Mouse (Mus musculus) hindbrain, embryonic 10.5 days (tissue): Measurements from ENCODE around the gene Ddc. TPM values are rescaled to one million over a fixed set of nuclear protein-coding genes. Genes with fewer than 3 reads are reported as not detected.

Experiments used
- DNase-seq: peaks from one replicate; pipeline ENCODE4 v3.0.0-alpha.2; 2017; ENCODE audit warnings: low spot score
- H3K27ac ChIP-seq: fragments of 300-500 bp; sonication (generic); 2 replicates; pipeline ENCODE4 v1.5.1; 2016; ENCODE audit warnings: mild to moderate bottlenecking, moderate library complexity
- H3K27me3 ChIP-seq: fragments of 300-500 bp; sonication (generic); 2 replicates; pipeline ENCODE4 v1.6.1; 2016; ENCODE audit warnings: mild to moderate bottlenecking; ENCODE audit not compliant: poor library complexity, insufficient read depth, severe bottlenecking
- H3K36me3 ChIP-seq: fragments of 300-500 bp; sonication (generic); 2 replicates; pipeline ENCODE4 v1.6.1; 2016; ENCODE audit warnings: mild to moderate bottlenecking, moderate library complexity
- H3K4me1 ChIP-seq: fragments of 300-500 bp; sonication (generic); replicated peaks from 2 replicates; pipeline ENCODE4 v1.6.1; 2016; ENCODE audit warnings: mild to moderate bottlenecking
- H3K4me3 ChIP-seq: fragments of 300-500 bp; sonication (generic); 2 replicates; pipeline ENCODE4 v1.5.1; 2016; ENCODE audit warnings: mild to moderate bottlenecking, moderate library complexity
- H3K9me3 ChIP-seq: fragments of 300-500 bp; sonication (generic); 2 replicates; pipeline ENCODE4 v1.6.1; 2016; ENCODE audit warnings: mild to moderate bottlenecking, moderate library complexity
- WGBS: fragments of 180-500 bp; shearing (Covaris S2); methylation state at CpG from one replicate; pipeline ENCODE4 v1.1.7; 2016; 5-methylcytosine and 5-hydroxymethylcytosine counted together
- polyA plus RNA-seq: library from polyadenylated mRNA; unstranded; fragments of >200 nt; fragmentation: Nextera tagmentation; extraction: Ambion mirVana; gene quantifications from 2 replicates; pipeline ENCODE4 v1.2.1, GENCODE M21; 2016

Ddc gene
- polyA plus RNA-seq, 1 experiment from 2014 or later = 10.2 TPM

- no peaks in the 10 kb centered on the region for H3K36me3 ChIP-seq
- H3K27ac ChIP-seq = peak overlapping the region; percentile 90
- peaks cover 49% of the 10 kb centered on the region for H3K4me1 ChIP-seq
- peak; percentile 81 for DNase-seq
- no peaks in the 10 kb centered on the region for H3K9me3 ChIP-seq
- 4% methylated on average over 14 of the region's 14 CpGs for WGBS
- H3K4me3 ChIP-seq = peak overlapping the region; percentile 42
- no peaks in the 10 kb centered on the region; the same call in 1 of the 2 replicates for H3K27me3 ChIP-seq
These were observed 29.9 kb downstream of the Ddc start for GRCm38 (mm10) chr11:11867971-11868481.

- Histone ChIP-seq H3K27ac (peak overlapping the region; percentile 90; the same call in 1 of the 2 replicates), H3K4me3 (no peak overlapping the region), H3K27me3 (no peaks in the 10 kb centered on the region; the same call in 1 of the 2 replicates), H3K36me3 (no peaks in the 10 kb centered on the region), H3K9me3 (no peaks in the 10 kb centered on the region), H3K4me1 (peaks cover 39% of the 10 kb centered on the region)
- DNase-seq = no peak
- WGBS = 78% methylated on average over 5 of the region's 5 CpGs
These were observed 31.2 kb downstream of the Ddc start for GRCm38 (mm10) chr11:11866696-11867095.

GRCm38 (mm10) chr11:11865128-11865527 lies 32.8 kb downstream of the Ddc start:
- peak overlapping the region; percentile 35; the same call in 1 of the 2 replicates for H3K27ac ChIP-seq
- no peak overlapping the region for H3K4me3 ChIP-seq
- DNase-seq = no peak
- WGBS = 84% methylated on average over 2 of the region's 2 CpGs
- peaks cover 26% of the 10 kb centered on the region for H3K4me1 ChIP-seq
- H3K27me3 ChIP-seq = no peaks in the 10 kb centered on the region; the same call in 1 of the 2 replicates
- H3K36me3 ChIP-seq = no peaks in the 10 kb centered on the region
- no peaks in the 10 kb centered on the region for H3K9me3 ChIP-seq

- Histone ChIP-seq H3K9me3 (no peaks in the 10 kb centered on the region), H3K4me1 (peaks cover 26% of the 10 kb centered on the region), H3K27ac (peak overlapping the region; percentile 35; the same call in 1 of the 2 replicates), H3K36me3 (no peaks in the 10 kb centered on the region), H3K27me3 (no peaks in the 10 kb centered on the region; the same call in 1 of the 2 replicates), H3K4me3 (no peak overlapping the region)
- DNase-seq = no peak
- WGBS = 79% methylated on average over 8 of the region's 8 CpGs
These were observed 33.4 kb downstream of the Ddc start for GRCm38 (mm10) chr11:11864446-11865101.

- 77% methylated on average over 1 of the region's 1 CpGs for whole genome bisulfite sequencing
- Histone ChIP-seq H3K27me3 (no peaks in the 10 kb centered on the region; the same call in 1 of the 2 replicates), H3K4me3 (no peak overlapping the region), H3K27ac (no peak overlapping the region), H3K9me3 (no peaks in the 10 kb centered on the region), H3K36me3 (no peaks in the 10 kb centered on the region), H3K4me1 (peaks cover 8% of the 10 kb centered on the region; the same call in 1 of the 2 replicates)
- DNase-seq = no peak
These were observed 35.4 kb downstream of the Ddc start for GRCm38 (mm10) chr11:11862502-11862901.

GRCm38 (mm10) chr11:11856959-11857358 lies 41.0 kb downstream of the Ddc start:
- no peak for DNase-seq
- Histone ChIP-seq H3K36me3 (peaks cover 5% of the 10 kb centered on the region; the same call in 1 of the 2 replicates), H3K4me1 (peaks cover 34% of the 10 kb centered on the region), H3K27ac (peak overlapping the region; percentile 89), H3K4me3 (no peak overlapping the region), H3K27me3 (no peaks in the 10 kb centered on the region), H3K9me3 (peaks cover 5% of the 10 kb centered on the region)
- WGBS = 93% methylated on average over 3 of the region's 3 CpGs

GRCm38 (mm10) chr11:11855685-11856131 lies 42.2 kb downstream of the Ddc start:
- Histone ChIP-seq H3K27me3 (no peaks in the 10 kb centered on the region), H3K4me1 (peaks cover 47% of the 10 kb centered on the region), H3K9me3 (peaks cover 5% of the 10 kb centered on the region), H3K4me3 (no peak overlapping the region), H3K27ac (peak overlapping the region; percentile 89), H3K36me3 (peaks cover 5% of the 10 kb centered on the region; the same call in 1 of the 2 replicates)
- no peak for DNase-seq
- WGBS = 47% methylated on average over 11 of the region's 11 CpGs

- 22% methylated on average over 6 of the region's 6 CpGs for WGBS
- Histone ChIP-seq H3K9me3 (peaks cover 5% of the 10 kb centered on the region), H3K4me3 (no peak overlapping the region), H3K36me3 (peaks cover 5% of the 10 kb centered on the region; the same call in 1 of the 2 replicates), H3K27me3 (no peaks in the 10 kb centered on the region), H3K27ac (peak overlapping the region; percentile 89), H3K4me1 (peaks cover 52% of the 10 kb centered on the region)
- peak; percentile 71 for DNase-seq
These were observed 42.8 kb downstream of the Ddc start for GRCm38 (mm10) chr11:11855061-11855672.

- 60% methylated on average over 4 of the region's 4 CpGs for WGBS
- Histone ChIP-seq H3K27me3 (no peaks in the 10 kb centered on the region), H3K4me1 (peaks cover 57% of the 10 kb centered on the region), H3K27ac (peak overlapping the region; percentile 89), H3K4me3 (no peak overlapping the region), H3K9me3 (peaks cover 5% of the 10 kb centered on the region), H3K36me3 (peaks cover 5% of the 10 kb centered on the region; the same call in 1 of the 2 replicates)
- no peak for DNase-seq
These were observed 44.0 kb downstream of the Ddc start for GRCm38 (mm10) chr11:11853731-11854461.

- H3K27ac ChIP-seq = peak overlapping the region; percentile 66
- peaks cover 4% of the 10 kb centered on the region for H3K9me3 ChIP-seq
- no peaks in the 10 kb centered on the region for H3K27me3 ChIP-seq
- 80% methylated on average over 6 of the region's 6 CpGs for WGBS
- no peak for DNase-seq
- H3K4me3 ChIP-seq = no peak overlapping the region
- peaks cover 57% of the 10 kb centered on the region for H3K4me1 ChIP-seq
- H3K36me3 ChIP-seq = peaks cover 4% of the 10 kb centered on the region; the same call in 1 of the 2 replicates
These were observed 45.9 kb downstream of the Ddc start for GRCm38 (mm10) chr11:11851957-11852505.

GRCm38 (mm10) chr11:11850476-11851267 lies 47.3 kb downstream of the Ddc start:
- no peaks in the 10 kb centered on the region for H3K9me3 ChIP-seq
- no peaks in the 10 kb centered on the region for H3K27me3 ChIP-seq
- no peak overlapping the region for H3K4me3 ChIP-seq
- peaks cover 52% of the 10 kb centered on the region for H3K4me1 ChIP-seq
- DNase-seq = no peak
- no peaks in the 10 kb centered on the region for H3K36me3 ChIP-seq
- peak overlapping the region; percentile 69 for H3K27ac ChIP-seq
- 64% methylated on average over 6 of the region's 6 CpGs for WGBS
